Mouse (Mus musculus) hematopoietic stem cell, adult 5-6 weeks (primary cell): ENCODE measurements at regions not wholly inside any gene's neighbourhood (a gene's known extent, or its start where the extent isn't known, plus 50 kb on each side); places are given as distances from the start of the nearest gene placed in this dataset.

Source experiments
- ATAC-seq, 2 experiments: fragments of 125-278 bp in 1 of 2; replicated peaks in 1 of 2; 2 replicates each; pipeline ENCODE4 v1.8.0; 2016 to 2017; ENCODE audit warnings: inconsistent platforms in 2 of 2, mild to moderate bottlenecking in 2 of 2, moderate number of reproducible peaks in 2 of 2, low read depth in 1 of 2, moderate TSS enrichment in 1 of 2; ENCODE audit not compliant: low FRiP score in 2 of 2, poor library complexity in 2 of 2, severe bottlenecking in 2 of 2, insufficient read depth in 1 of 2, low TSS enrichment in 1 of 2

DNA sequence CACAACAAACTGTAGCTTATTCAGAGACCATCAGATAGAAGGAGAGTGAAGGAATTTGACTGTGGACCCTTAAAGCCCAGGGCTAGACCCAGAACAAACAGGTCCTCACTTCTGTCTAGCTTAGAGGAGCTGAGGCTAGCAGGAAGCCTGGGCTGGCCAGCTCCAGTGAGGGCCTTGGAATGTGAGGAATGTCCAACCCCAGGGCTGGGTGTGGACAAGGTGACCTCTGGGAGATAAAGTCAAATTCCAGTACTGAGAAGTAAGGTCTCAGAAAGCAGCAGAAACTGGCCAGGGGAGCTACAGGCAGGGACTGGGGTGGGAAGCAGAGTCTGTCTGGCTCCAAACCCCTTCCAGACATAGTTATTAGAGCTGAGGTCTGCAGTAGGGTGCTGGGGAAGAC, 51.0 kb upstream of the Ssbp3 start:
- no peak for ATAC-seq

- ATAC-seq = no peak
Observed at GRCm38 (mm10) chr4:106858357-106859088, 52.0 kb upstream of the Ssbp3 start.

DNA sequence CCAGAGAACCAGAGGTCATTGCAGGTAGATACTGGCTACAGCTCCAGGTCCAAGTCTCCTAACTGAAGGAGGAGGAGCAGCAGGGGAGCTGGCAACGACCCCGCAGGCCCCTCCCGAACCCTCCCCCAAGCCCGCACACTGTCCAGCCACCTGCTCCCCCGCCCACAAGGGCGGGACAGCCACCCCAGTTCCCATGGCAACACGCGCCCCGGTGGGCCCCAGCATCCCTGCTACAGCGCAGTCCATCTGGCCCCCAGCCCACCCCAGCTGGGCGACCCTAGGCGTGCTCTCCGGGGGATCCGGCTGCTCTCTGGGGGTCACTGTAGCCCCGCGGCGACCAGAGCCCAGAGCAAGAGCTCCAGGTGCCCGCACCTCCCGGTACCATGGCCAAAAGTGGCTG, 51.0 kb upstream of the Acot11 start:
- ATAC-seq = no peak

DNA sequence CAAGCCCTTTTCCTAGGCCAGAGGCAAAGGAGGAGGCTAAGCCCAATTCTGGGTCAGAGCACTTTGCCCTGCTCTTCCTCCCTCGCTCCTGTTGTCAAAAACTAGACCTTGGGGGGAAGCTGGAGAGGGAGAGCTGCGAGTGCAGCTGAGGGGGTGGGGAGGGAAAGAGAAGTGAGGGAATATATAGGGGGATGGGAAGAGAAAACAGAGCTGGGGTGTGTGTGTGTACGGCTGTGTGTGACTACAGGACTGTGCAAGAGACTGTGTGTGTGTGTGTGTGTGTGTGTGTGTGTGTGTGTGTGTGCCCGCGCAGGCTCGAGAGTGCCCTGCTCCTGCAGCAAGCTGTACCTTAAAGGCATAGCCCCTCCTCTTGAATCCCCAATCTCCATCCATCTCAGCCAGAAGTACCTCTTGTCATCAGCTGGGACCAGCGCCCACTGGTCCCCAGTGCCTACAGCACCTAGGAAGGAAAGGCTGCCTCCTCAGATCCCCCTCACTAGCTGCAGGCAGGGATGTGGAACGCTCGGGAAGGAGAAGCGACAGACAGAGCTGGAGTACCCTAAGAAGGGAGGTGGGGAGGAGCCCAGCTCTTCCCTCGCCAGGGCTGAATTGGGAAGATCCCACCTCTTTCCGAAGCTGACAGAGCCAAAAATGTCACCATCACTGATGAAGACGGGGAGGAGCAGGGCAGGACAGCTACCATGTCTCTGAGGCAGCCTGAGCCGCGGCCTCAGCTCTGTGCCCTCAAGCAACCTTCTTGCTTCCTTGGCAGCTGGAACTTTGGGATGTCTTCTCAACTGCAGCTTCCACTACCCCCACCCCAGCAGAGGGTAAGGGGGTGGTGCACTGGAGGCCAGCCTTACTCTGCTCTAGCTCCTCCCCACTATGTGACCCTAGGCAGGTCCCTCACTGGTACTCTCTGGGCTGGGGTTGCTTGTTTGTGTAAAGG, 49.8 kb upstream of the Acot11 start:
- ATAC-seq = peak in 1 of 2 experiments; percentile 4; a peak in 1 of 4 replicates
